Mouse (Mus musculus) heart, postnatal 0 days (tissue): ENCODE results near the gene Gm13119.

Experiments used
- CTCF ChIP-seq: IDR thresholded peaks from 2 replicates; pipeline ENCODE4 v1.5.1; 2016; ENCODE audit warnings: antibody characterized with exemption, control low read depth, low read depth
- EP300 ChIP-seq: IDR thresholded peaks from 2 replicates; pipeline ENCODE4 v1.6.1; 2016; ENCODE audit warnings: antibody characterized with exemption, low read depth

- TF ChIP-seq CTCF = no peak
- no peak for TF ChIP-seq EP300
Observed at GRCm38 (mm10) chr4:144402712-144403111, 45.0 kb downstream of the Gm13119 start.
